Mouse (Mus musculus) right cerebral cortex, postnatal 10 days (tissue): ENCODE results near the gene Col4a2.
A peak's percentile ranks its signal among the peaks of the same experiment; 100 is the strongest.

Source experiments
- DNase-seq, 2 experiments: peaks; one replicate each; pipeline ENCODE4 v3.0.0; 2021; ENCODE audit warnings: low spot score in 2 of 2

Col4a2 gene

DNA sequence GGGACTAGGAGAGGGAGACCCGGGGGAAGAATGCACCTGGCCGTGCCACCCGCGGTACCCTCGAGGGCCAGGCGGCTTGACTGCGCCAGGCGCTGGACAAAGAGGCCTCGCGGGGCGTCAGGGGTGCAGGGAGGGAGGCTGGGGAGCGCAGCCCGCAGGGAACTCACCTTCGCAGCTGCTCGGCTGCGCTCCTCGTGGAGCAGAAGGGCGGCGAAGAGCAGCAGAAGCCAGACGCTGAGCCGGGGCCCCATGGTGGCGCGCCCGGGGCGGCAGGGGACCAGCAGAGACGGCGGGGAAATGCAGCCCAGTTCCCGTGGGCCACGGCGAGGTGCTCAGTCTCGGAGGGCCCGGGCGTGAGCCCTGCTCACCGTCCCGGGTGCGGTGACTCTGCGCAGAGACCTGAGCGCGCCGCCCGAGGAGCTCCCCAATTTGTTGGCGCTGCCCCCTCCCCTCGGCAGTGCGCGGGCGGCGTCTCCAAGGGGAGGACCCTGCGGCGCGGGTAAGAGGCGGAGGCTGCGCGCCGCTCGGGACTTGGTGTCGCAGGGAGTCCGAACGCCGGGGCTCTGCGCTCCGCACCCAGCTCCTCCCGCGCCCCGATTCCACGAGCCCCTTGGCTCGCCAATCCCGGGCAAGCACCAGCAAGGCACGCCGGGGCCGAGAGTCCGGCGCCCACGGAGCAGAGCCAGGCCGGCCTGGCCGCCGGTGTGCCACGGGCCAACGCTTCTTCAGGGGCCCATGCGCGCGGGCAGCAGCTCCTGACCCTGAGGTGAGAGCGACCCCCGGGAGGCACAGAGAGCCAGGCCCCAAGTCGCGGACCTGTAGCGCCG, at the start of gene Col4a2, which contains the start of gene Col4a1:
Col4a2 (plus strand) TSS at position 457 of the 827 bp plus-strand sequence.
Col4a1 (minus strand) TSS at position 478 of the 827 bp plus-strand sequence.
- DNase-seq = peak; percentile 86 to 88

DNA sequence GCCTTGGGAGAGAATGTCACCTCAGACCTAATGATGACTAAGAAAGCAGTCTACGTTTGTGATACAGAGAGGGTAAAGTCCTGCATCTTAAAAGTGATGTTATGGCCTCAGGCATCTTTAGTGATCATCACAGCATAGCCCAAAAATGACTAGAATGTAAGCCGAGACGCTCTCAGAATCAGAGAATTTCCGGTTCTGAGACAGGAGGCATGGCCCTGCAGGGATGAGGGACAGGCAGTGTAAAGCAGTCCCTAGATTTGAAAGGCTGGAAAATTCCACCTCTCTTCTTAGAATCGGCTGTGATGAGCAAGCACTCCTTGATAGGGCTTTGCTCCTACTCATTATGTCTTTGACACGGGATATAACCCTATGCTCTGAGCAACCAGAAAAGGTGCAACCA, 48.8 kb upstream of the Col4a2 start:
- no peak for DNase-seq

DNA sequence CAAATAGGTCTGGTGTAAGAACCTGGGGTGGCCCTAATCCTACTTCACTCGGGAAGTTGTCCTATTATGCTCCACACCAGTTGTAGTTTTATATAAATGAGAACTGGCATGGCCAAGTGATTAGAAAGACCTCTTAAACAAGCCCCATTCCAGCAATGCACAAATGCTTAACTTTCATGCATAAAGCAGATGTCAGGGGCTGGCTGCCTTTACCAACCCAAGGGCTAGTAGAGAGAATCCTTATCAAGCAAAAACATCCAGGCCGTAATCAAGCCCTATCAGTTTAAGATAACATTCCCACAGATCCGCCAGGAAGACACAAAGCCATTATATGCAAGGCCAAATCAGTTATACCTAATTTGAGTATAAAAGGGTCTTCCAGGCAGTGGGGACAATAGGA, 46.6 kb upstream of the Col4a2 start:
- DNase-seq = no peak

DNA sequence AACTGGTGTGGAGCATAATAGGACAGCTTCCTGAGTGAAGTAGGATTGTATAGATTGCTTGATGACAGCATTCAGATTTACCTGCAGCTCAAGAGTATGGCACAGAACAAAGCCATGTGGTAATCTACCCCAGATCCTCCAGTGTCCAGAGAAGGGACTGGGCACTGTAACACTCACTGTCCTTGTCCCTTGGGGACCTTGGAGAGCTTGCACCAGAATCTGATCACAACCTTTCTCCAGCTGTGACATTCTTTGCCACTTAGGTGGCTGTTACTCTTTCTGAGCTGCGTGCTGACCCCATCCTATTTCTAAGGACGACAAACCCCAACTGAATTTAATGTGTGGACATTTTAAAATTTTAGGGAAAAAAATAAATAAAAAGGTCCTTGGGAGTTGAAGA, 46.1 kb upstream of the Col4a2 start:
- DNase-seq = no peak

DNA sequence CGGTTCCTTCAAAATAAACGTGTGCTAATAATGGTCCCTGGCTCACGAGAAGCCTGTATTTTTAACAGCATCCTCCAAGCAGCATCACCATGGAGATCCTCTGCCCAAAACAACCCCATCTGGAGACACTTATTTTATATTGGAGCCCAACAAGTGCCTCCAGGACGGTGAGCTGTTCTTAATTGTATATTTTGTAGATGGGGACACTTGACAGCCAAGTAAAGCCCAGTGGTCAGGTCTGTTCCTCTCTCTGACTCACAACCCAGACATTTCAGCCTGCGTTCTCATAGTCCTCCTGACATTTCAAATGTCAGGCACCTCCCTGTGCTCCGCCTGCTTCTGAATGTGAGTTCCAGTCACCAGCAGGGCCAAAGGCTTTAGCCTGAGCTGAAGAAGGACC, 43.9 kb upstream of the Col4a2 start:
- DNase-seq = peak in 1 of 2 experiments; percentile 51

DNA sequence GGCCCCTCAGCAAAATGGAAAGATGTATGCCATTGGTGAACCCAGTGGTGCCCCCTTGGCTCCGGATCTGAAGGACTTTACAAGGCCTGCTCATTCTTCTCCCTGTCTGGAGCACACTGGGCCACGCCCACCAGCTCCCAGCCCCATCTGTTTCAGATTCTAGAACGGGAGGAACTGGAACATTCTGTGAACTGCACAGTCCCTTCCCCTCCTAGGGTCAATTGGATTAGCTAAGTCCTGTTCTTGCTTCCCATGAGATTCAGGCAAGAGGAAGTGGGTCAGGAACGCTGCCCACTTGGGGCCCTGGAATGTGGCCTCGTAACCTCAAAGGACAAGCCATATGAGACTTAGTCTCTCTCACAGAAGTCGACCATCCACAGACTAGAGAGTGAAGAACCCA, 41.8 kb upstream of the Col4a2 start:
- DNase-seq = no peak

DNA sequence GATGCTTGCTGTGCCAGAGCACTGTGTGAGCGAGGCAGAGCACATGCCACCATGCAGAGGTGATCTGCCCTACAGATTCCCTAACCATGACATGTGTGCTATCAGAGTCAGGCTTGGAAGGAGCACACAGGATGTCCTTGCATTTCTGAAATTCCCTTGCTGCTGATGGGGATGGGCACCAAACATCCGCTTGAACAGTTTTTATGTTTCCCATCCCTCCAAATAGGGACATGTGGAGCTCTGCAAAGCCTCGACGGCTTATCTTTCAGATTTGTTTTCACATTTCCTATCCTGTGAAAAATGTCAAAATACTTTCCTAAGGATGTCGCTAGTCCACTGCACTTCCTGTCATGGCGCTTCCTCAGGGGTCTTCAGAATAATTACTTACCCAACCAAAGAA, 40.4 kb upstream of the Col4a2 start:
- no peak for DNase-seq

DNA sequence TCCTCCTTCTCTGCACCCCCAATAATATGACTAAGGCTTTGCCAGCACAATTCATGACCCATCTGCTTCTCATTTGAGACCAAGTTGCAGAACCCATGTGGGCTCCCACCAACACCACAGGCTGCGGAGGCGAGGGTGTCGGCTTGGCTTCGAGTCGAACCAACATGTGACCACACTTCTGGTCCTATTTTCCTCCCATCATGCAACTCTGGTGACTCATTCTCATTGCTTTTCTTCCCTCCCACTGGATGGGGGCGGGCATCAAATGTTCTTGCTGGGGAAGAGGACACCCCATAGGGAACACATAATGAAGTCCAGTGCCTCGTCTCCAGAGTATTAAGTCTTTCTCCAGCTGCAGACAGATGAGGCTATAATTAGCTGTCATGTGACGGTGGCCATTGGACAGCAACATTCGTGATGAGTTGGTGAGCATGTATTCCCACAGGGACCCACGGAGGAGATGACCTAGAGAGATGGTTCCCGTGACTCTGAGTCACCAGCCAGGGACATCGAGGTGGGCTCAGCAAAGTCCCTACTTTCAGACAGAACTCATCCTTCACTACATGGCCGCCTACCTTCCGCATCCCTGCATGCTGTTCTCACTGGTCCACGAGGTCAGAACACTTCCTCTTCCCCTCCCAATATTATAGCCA, 39.0 kb upstream of the Col4a2 start:
- DNase-seq = peak; percentile 44 to 59

DNA sequence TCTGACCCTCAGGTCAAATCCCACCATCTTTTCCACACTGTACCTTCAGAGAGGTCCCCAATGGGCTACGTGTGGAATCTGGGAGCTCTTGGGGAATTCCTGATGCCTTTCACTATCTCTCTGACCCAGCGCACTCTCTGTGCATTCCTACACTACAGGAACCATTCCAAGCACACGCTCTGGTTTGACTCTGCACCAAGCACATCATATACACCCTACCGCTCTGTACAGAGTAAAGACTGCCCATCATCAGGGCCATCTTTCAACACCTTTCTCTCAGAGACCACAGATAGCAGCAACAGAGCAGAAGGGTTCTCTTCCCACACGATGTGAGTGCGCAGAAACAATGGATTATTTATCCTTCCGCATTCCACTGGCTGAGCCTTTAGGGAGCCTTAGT, 38.2 kb upstream of the Col4a2 start:
- no peak for DNase-seq

DNA sequence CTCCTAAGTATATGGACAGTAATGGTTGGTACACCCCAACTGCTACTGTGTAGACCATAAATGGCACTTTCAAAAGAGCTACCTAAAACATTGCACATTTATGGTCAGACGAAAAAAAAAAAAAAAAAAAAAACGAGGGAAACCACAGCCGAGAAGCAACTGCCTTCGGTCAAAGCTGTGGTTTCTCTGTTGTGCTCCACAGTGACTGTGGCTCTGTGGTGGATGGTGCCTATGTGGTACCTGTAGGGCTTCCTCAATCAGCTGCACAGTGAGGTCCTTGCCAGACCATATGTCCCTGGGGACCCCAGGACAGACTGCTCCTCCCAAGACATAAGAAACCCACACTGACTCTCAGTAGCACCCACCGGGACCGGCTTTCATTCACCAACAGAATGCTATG, 36.3 kb upstream of the Col4a2 start:
- DNase-seq = no peak

DNA sequence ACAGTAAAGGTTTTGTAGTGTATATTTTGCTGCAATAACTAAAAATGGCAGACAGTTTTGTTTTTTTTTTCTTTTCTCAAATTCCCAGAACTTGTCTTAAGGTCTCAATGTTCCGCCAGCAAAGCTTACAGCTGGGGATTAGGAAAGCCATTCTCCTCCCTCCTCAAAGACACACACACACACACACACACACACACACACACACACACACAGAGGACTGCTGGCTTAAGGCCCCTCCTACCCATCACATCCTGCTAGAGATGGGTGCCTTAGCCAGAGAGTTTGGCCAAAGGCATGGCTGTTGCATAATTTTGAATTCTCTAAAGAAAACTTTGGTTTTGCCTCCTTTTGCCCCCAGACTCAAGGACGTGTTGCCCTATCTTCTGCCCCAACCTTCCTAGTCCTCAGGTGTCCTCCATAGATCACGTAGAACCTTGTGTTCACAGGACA, 35.0 kb upstream of the Col4a2 start:
- no peak for DNase-seq

DNA sequence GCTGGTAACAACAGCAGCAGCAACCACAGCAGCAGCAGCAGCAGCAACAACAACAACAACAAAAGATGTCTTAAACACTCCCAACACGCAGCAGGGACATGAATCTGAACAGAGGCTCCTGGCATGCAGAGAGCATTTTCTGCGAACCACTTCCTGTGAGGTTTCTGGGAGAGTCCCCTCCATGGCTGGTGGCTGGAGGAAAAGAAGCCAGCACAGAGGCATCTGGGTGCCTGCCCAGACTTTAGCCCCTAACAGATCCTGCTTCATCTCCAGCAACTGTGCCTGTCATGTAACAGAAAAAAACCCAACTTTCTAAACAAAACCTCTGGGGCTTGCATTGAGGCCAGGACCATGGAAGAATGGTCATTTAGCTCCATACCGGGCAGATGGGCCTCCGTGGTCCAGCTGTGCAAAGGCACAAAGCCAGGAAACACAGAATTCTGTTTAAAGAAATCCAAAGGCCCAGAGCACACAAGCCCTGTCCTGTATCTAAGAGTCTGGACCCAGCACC, 34.4 kb upstream of the Col4a2 start:
- DNase-seq = peak in 1 of 2 experiments; percentile 40

DNA sequence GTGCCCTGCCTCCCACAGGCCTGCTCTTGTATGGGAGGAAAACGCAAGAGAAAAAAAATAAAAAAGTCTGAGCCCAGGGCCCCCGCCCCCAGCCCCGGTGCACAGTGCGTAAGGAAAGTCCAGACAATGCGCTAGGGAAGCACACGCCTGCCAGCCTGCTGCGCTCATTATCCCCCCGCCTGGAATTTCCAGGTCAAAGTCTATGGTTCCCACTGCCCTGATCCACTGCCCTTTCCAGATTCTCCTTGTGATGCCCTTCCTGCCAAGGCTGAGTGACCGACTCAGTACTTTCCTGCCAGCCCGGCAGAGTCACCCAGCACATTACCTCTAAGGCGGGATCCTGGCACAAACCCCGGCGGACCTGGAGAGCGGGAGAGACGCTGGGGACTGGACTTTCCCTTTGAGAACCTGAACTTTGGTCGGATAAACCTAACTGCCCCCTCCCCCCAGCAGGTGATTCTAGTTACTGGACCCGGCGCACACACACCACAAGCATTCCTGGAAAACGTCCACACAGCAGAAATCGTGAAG, 33.2 kb upstream of the Col4a2 start:
- no peak for DNase-seq

DNA sequence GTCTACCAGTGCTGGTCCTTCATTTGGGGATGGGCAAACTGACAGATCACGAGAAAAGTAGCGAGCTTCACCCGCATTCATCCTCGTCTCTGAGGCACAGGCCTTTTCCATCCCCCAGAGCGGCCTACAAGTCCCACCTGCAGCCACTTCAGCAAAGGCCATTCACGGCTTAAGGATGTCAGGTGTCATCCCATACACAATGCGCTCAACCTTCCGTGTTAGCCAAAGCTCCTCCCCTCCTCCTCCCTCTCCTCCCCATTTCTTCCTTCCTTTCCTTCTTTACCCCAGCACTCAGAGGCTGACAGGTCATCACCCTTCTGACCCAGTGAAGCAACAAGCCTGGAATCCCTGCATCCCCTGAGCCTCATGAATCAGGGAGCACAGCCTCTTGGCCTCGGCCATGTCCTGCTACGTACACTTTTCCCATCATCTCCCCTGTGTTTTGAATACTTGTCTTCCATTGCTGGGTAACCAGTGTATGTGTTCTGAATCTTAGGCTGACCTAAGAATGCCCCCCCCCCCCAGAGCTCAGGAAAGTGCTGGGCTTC, 31.8 kb upstream of the Col4a2 start:
- no peak for DNase-seq

DNA sequence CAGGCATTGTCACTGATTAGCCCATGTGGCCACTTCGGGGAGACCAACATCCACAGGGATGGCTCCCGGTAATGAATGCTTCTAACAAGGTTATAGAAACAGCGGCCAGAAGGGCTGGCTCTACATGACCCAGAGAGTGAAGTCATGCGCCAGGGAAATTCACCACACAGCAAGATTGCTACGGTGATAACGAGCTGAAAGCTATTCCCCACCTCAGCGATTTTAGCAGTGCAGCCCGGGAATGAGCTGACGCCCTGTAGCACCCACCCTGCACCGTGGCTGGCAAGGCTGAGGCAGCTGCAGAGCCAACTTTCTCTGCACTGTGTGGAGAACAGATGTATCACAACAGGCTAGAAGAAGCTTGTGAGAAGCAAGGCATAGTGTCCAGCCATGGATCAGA, 30.5 kb upstream of the Col4a2 start:
- DNase-seq = no peak

DNA sequence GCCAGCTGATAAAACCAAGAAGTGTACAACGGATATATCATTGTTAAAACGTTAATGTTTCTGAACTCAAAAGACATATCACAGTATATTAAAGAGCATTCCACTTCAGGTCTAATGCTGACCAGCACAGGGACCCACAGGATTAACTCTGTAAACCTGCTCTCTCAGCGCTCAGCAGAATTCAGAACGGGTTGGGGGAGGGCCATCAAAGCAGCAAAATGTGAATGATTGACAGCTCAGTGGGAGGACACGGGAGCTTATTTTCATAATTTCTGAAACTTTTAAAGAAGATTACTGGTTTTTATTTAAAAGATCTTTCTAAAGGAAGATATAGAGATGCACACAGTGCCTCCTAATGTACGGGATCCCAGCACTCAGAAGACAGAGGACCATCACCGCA, 29.9 kb upstream of the Col4a2 start:
- DNase-seq = no peak

DNA sequence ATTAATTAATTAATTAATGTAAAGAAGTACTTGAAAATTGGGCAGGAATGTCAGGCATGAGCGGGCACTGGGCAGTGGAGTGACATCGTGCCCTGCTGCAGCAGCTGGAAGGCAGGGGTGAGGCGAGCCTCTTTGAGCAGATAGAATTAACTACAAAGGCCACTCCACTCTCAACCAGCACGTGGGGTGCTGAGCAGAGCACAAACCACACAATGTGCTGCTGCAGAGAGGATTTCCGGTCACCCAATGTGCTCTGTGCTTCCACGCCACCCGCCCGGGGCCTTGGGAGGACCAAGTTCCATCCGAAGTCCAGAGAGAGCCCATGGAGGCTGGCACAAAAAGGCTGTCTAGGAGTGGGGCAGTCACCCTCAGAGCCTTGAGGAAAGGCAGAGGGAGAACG, 29.4 kb upstream of the Col4a2 start:
- no peak for DNase-seq

DNA sequence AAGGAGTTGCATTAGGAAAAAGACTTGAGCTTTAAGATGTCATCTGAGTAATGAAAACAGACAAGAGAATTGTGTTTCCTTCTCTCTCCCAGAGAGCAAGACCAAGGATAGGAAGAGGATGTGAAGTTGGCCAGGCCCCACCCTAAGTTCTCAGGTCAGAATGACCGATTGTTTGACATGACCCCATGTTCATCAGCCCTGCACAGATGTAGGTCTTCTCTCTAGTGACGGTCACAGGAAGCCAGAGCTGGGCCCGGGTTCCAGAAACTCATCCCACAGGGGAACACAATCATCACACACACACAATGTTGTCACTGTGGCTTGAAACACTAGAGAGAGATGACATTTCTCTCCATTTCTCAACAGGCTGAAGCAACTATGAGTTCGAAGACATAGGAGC, 27.2 kb upstream of the Col4a2 start:
- no peak for DNase-seq

DNA sequence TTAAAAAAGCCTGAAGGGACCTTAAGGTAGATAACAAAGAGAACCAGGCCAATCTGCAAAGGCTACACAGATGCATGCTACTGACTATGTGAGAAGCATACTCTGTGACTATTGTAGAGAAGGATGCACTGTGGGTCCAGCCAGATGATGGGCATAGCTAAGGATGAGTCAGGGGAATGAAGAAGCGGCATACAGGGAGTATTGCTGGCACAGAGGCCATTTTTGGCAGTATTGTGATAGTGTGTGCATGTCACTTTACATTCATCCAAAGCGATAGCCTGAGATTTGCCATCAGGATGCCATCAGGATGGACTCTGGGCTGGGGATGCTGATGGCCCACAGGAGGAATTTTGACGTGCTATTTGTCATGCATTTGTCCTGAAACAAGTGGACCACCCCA, 25.5 kb upstream of the Col4a2 start:
- no peak for DNase-seq

DNA sequence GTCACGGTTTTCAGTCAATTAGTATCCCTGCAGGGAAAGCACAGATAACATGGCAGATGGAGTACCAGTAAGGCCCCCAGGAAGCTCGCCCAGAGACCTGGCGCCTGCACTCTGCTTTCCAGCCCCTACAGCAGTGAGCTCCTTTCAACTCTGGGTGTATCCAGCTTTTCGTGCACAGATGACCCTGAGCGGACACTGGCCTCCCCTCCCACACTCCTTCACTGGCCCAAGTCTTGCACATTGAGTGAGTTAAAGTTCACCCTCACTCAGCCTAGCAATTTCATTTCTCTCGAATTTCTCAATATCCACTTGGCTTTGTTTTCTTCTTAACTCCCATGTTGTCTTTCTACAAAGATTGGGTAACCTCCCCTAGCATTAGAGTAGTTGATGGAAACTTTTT, 24.3 kb upstream of the Col4a2 start:
- no peak for DNase-seq

DNA sequence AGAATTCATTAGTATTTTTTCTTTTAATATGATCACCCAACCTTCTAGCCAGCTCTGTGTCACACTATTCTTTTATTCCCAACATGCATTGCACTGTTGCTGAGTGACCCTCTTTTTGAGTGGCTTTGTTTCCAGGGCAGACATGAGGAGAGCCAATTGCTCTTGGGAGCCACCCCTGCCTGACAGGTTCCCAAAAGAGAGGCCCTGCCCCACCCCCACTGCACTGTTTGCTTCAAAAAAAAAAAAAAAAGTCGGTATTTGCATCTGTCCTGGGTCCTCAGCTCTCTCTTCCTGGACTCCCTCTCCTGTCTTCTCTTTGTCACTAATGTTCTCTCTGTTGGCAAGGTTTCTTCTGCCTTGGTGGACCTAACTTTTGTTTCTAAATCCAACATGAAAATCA, 22.1 kb upstream of the Col4a2 start:
- no peak for DNase-seq

DNA sequence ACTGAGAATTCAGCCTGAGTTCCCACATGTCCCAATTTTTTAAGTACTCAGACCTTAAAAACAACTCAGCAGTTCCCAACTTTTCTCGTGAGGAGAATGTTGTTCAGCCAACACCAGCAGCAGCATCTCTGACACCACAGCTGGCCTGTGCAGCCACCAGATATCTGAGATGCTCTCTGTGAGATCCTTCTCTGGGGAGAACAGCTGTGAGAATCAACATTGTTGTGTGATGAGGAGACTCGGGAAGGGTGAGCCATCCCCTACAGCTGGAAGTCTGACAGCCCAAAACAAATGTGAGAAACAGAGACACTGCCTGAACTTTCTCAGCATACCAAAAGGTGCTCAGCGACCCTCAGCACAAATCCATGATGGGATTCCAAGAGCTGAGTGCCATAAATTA, 20.0 kb upstream of the Col4a2 start:
- DNase-seq = no peak
